Mouse (Mus musculus): ENCODE measurements around the gene Helq. TPM values are rescaled to one million over a fixed set of nuclear protein-coding genes. Genes with fewer than 3 reads are reported as not detected.

The Helq gene
- 1 to 10 TPM; 4.6 to 6.7 (median 5.9) TPM for total RNA-seq (2022)

DNA sequence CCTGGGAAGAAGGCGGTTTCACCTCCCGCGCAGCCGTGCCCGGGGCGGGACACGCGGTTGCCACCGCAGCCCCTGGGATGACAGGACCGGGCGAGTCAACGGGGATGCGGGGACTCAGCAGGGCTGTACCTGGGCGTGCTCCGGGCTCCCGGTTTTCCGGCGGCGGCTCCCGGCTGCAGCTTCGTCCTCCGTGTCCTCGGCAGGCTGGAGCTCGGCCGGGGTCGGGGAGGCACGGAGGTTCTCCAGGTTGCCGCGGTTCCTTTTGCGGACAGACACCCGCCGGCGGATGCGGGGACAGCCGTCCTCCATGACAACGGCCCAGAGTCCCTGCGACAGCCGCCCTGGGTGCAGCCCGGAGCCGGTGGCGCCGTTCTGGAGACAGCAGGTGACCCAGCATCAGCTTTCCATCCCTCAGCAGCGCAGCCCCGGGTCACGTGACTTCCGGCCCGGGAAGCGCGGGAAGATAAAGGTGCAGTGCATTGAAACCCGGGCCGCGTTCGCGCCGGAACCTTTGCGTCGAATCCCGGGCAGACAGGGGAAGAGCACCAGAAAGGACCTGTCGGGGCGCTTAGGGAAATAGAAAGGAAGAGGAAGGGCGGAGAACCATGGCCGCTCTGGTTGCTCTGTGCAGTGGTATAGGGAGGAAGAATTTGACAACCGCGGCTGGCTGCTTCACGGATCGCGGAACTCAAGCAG, at the start of gene Helq, which contains the start of gene Mrps18c:
Helq (minus strand) TSS at position 434 of the 696 bp plus-strand sequence.
Mrps18c (plus strand) TSS at position 463 of the 696 bp plus-strand sequence.
- DNase-seq (ENCODE audit: low spot score in 2 of 2) = peak; percentile 81 to 83

DNA sequence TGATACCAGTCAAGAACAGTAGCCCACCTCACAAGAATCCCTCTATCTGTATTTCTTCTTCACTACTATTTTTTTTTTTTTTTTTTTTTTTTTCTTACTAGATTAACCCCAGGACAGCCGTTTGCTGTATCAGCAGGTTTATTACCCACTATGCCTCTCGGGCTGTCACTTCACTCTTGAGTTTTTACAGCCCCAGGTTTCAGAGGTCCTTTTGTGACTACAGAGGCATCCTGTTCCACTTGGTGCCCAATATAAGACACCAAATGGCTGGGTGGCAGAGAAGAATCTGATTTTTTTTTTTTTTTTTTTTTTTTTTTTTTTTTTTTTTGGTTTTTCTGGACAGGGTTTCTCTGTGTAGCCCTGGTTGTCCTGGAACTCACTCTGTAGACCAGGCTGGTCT, 48.7 kb upstream of the Helq start:
- DNase-seq (ENCODE audit: low spot score in 2 of 2) = no peak

DNA sequence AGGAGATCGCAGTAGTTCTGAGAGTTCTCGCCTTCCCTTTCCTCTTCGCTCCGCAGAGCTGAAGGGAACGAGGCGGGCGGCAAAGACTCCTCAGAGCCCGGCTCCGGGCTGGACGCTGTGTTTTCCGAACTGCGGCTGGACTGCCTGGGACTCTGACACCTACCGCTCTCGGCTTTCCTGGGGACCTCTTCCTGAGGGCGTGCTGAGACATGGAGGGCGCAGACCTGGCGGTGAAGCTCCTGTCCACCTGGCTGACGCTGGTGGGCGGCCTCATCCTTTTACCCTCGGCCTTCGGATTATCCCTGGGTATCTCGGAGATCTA, 48.2 kb upstream of the Helq start:
- no peak for DNase-seq (ENCODE audit: low spot score in 2 of 2)

DNA sequence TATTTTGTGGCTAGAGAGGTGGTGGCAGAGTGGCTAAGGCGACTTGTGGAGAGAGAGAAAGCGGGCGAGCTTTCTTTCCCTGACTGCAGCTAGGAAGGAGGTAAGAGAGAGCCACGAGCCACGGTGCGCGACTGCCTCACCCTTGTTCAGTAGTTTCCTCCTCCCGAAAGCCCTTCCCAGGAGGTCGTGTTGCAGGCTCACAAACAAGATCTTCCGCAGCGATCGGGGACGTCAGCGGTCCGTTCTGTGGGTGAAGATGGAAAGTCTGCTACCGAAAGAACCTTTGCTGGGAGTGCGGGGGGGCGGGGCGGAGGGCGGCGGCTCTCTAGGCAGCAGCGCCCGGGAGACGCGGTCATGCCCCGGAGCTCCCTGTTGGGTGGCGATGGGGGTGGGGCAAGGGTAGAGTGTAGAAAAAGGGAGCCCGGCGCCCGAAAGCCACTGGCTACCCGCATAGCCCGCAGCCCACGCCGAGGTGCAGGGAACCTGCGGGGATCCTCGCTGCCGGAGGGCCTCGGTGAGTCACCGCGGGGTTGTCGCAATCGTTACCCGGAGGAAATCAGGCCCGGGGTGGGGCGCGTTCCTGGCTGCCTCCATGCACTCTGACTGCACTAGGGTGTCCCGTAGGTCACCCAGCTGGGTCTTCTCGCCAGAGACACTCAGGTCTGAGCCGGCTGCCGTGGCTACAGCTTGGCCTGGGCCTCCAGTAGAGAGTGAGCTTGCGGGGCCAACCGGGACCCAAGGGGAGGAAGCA, 47.6 kb upstream of the Helq start:
- peak; percentile 61 to 67 for DNase-seq (ENCODE audit: low spot score in 2 of 2)

DNA sequence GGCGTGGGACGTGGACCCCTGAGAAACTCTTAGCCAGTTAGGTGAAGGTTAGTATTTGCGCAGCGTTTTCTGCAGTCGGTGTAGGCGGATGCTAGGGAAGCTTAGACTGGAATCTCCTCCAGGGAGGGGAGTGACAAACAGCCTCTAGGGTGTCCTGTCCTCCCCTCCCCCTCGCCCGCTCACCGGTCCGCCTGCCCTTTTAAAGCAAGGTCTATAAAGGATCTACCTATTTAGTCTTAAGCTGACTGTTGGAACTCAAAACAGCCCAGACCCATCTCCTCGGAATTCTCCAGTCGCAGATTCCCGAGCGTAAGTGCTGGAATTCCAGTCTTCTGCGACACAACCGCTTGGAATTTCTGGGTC, 47.1 kb upstream of the Helq start, which contains the start of gene Gpat3:
Gpat3 (plus strand) TSS at position 229 of the 363 bp plus-strand sequence.
- peak; percentile 20 to 24 for DNase-seq (ENCODE audit: low spot score in 2 of 2)

DNA sequence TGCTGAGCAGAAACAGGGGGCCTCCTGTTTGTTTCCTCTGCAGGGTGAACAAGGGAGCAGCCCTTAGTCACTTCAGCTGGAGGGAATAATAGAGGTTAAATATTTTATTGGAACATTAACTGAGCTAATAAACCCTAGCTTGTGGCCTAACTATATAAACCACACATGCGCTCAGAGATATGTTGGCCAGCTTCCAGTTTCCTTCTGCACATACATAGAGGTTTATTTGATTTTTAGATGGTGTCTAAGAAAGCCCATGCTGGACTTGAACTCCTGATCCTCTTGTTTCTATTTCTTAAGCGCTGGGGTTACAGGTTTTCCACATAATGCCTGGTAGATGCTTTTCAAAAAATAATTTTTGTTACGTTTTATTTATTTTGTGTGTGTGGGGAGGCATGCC, 46.1 kb upstream of the Helq start:
- DNase-seq (ENCODE audit: low spot score in 2 of 2) = no peak

DNA sequence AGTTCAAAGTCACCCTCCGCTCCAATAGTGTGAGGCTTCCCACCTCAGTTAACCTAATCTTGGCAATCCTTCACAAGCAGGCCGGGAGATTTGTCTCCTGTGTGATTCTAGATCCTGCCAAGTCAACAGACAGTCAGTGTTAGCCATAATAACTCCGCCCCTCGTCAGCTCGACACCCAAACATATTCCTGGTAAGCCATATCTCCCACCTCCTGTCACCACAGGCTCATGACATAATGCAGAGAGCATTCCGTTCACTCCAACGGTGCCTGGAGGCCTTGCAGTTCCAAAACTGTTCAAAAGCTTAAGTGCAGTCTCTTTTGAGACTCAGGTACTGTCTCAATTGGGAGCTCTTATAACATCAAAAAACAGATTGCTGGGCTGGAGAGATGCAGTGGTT, 39.5 kb upstream of the Helq start:
- no peak for DNase-seq (ENCODE audit: low spot score in 2 of 2)

DNA sequence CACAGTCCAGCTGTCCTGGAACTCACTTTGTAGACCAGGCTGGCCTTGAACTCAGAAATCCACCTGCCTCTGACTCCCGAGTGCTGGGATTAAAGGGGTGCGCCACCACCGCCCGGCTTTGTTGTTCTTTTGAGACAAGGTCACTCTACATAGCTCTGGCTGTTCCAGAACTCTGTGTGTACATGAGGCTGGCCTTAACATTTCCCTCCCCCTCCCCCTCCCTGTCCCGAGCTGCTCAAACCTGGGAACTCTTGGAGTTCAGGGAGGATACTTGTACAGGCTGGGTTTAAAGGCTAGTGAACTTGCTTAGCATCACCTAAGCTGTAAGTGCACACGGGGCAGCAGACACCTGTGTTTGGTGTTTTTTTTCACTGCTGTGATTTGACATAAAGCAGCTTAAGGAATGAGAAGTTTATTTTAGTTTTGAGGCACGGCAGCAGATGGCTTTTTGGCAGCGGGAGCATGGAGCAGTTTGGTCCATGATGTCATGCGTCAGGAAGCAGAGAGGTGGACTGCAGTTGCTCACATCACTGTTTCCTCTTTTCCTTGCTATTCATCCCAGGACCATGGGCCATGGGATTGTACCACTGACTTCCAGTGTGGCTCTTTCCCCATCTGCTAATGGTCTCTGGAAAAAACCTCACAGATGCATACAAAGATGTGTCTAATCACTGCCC, 37.6 kb upstream of the Helq start:
- DNase-seq (ENCODE audit: low spot score in 2 of 2) = no peak

DNA sequence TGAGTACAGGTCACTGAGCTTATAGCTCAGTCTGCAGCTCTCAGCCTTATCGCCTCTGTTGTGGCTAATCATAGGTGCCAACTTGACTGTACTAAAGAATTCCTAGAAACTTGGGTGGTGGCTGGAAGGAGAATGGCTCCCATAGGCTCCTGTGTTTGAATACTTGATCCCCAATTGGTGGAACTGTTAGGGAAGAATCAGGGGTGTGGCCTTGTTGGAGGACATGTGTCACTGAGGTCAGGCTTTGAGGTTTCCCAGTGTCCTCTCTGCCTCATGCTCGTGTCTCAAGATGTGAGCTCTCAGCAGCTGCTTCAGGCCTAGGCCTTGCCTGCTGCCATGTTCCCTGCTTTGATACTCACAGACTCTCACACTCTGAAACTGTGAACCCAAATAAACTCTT, 35.4 kb upstream of the Helq start:
- DNase-seq (ENCODE audit: low spot score in 2 of 2) = no peak

DNA sequence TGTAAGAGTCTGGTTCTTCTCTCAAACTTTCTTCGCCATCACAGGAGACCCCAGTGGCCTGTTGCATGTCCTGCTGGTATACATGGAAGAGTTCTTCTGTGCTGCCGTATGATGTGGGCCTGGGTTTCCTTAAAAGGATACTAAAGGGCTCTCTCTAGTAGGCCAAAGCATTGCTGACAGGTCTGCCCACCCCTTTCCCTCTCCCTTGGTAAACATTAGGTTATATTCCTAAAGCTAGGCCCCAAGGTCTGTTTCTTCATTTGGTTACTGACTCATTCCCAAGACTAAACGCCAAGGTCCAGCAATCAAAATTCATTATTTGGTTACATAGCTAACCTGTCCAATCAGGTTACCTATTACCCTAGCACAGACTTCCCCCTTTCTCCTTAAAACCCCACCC, 34.3 kb upstream of the Helq start:
- DNase-seq (ENCODE audit: low spot score in 2 of 2) = no peak

DNA sequence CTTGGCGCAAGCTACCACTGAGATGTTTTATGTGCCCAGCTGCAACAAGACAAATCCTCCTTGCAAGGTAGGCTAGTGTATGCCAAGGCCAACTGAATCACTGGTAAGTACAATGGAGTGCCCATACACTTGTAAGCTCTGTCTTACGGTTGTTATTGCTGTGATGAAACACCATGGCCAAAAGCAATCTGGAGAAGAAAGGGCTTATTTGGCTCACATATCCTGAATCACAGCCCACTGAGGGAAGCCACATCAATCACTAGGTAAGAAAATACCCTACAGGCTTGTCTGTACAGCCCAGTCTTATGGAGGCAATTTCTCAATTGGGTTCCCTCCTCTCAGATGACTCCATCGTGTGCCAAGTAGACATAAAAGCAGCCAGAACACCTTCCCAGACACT, 30.3 kb upstream of the Helq start:
- no peak for DNase-seq (ENCODE audit: low spot score in 2 of 2)

DNA sequence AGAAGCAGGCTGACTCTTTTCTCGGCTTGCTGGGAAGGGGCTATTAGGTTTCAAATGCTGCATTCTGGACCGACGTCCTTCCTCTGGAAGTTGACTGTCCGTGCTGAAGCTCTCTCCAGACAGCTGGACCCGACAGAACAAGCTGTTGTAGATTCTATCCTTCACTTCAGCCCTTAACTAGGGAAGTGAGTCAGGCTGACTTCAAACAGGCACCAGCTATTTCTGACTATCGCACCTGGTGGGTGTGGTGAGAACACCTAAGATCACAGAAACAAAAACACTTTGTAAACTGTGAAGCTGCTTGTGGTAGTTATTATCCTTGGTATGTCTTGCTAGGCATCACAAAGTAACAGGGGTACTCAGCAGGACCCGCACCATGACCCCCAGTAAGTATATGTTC, 28.1 kb upstream of the Helq start:
- no peak for DNase-seq (ENCODE audit: low spot score in 2 of 2)

DNA sequence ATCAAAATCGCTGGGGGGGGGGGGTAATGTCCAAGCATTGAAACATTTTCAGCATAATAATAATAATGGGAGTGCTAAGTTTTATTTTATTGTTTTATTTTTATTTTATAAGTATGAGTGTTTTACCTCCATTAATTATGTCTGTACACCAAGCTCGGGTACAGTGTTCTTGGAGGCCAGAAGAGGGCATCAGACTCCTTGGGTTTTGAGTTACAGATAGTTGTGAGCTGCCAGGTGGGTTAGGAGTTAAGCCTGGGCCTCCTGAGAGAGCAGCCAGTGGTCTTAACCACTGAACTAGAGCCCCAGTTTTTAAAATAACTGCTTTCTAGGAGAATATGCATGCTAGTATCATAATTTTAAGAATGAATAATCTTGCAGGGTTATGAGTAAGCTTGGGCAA, 27.6 kb upstream of the Helq start:
- no peak for DNase-seq (ENCODE audit: low spot score in 2 of 2)

DNA sequence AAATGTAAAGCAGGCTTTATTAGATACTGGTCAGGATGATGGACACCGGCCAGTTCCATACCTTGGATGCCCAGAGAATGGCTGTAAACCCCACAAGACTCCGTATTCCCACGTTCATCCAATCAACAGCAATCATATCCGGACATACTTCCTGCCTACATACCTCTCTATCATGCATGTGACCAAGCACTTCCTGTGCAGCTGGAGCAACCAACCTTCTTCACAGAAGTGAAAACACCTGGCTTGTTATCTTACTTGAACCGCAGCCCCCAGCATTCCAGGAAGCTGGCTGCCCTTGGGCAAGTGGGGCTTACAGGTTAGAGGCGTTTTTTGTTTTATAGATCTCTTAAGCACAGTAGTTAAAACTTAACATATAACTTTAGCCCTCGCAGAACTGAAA, 24.4 kb upstream of the Helq start:
- DNase-seq (ENCODE audit: low spot score in 2 of 2) = no peak

DNA sequence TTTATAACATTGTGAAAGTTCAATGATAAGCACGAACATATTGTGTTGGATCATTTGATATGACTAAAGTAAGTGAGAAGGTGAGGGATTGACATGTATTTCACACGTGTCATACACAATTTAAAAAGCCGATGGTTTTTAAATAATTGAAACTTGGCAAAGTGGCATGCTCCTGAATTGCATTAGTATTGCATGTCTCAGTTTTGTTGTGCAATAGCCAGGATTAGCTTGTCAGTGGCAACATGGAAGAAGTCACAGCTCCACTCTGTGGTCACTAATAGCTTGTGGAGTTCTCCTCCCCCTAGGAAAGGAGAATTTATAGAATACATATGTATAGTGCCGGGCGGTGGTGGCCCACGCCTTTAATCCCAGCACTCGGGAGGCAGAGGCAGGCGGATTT, 23.0 kb upstream of the Helq start:
- no peak for DNase-seq (ENCODE audit: low spot score in 2 of 2)

DNA sequence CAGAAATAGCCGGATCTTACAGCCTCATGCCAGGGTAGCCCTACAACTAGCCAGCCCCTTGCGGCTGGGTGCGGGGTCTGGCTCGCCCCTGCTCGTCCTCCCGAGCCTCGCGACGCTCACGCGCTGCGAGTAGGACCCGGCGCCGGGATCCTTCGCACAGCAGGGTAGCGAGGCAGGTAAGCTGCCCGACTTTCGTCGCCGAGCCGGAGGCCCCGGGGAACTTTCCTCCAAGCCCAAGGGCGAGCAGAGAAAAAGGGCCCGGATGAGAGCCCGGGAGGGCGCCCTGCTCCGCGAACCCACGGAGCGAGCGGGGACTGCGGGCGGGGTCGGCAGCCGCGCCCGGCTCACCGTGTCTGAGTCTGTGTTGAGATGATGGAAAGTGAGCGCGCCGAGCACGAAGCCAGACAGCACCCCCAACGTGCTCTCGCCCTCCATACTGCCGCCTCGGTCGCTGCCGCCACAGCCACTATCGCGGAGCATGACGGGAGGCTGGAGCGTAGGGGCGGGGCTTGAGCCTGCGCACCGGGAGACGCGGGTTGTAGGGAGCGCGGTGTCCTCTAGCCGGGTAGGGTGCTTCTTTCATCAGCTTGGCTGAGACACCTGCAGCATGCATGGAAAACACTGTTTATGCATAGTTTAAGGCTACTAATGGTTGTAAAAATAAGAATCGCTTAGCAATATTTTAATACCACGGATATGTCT, 22.2 kb upstream of the Helq start, which contains the start of gene Abraxas1:
Abraxas1 (minus strand) TSS at position 483 of the 702 bp plus-strand sequence.
- peak; percentile 66 to 69 for DNase-seq (ENCODE audit: low spot score in 2 of 2)

DNA sequence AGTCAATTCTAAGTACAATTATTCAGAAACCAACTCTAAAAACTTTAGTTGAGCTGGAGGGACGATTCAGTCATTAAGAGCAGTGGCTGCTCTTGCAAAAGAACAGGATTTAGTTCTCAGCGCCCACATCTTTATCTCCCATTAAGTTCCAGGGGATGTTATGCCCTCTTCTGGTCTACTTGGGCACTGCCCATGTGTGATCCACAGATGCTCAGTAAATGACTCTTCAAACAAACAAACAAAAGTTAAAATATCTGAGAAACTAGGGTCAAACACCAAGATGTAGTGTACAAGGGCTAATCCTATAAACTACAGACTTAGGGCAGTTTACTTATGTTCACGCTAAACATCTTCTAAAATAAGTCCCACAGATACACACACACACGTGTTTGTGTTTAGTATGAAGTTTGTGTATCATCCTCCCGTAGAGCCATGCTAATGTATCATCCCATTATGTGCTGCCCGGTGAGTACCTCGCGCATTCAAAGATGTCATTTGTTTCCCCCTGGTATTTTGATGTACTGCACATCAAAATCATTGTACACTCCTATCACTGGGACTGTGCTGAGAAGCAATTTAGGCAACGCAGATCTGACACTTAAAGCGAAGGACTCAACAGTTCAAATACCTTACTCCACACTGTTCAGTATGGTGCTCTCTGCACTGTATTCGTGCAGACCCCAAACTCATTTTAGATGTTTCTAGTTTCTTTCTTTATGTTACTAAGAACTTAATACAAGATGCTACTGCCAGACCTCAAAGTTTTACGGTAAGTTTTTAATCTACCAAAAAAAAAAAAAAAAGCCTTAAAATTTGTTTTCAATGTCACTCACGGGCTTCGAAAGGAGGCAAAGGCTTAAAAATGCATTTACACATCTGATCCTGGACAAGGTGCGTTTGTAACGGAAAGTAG, 21.4 kb upstream of the Helq start:
- no peak for DNase-seq (ENCODE audit: low spot score in 2 of 2)

DNA sequence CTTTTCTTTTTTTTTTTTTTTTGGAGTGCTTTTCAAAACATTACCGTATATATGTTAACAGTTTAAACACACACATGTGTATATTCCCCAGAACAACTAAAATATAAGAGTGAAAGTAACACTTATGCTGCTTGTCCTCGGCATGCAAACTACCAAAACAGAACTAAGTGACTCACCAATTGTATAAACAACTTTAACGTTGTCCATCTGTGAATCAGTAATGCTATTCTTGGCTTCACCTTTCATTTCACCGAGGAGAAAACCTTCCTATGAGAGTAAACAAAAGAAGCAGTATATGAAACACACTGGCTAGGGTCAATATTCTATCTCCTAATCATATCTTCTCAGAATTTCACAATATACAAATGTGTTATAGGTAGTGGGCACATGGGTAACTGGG, 19.9 kb upstream of the Helq start:
- DNase-seq (ENCODE audit: low spot score in 2 of 2) = no peak

DNA sequence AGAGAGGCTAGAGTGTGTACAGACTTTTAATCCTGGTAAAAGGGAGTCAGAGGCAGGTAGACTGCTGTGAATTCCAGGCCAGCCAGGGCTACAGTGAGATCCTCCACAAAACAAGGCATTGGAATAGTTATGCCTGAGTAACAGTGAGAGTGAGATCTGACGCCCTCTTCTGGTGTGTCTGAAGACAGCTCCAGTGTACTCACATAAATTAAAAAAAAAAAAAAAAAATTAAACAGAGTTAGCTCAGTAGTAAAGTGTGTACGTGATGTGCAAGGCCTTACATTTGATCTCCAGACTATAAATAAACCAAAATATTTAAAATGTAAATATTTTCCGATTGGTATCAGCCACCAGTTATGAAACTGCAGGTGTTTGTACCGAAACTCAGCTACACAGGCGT, 4.3 kb downstream of the Helq start:
- no peak for DNase-seq (ENCODE audit: low spot score in 2 of 2)

DNA sequence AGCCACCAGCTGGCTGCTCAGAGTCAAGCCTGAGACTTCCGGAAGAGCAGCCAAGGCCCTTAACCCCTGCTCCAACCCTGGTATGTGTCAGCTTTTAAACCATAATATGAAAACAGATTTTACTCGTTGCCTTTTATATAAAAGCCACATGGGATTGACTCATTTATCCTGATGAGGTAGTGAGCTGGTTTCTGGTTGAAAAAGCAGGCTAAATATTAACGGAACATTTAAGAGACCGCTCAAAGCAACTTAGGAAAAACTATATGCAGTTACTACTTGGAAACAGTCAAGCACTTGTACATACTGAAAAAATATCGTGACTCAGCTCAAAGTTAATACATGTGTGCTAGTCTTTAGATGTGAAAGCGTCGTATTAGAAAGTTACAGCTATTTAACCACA, 6.1 kb downstream of the Helq start:
- DNase-seq (ENCODE audit: low spot score in 2 of 2) = no peak

DNA sequence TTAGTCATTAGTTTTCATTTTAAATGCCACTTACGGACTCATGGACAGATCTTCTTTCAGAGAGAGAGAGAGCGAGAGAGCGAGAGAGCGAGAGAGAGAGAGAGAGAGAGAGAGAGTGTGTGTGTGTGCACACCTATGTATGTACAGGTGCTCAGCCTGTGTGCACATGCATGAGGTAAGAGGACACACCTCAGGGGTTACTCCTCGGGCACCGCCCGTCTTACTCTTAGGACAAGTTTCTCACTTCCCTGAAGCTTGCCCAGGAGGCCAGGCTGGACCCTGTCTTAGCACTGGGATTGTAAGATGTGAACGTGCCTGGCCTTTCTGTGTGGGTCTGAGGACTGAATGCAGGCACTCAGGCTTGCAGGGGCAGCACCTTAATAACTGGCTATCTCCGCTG, 10.9 kb downstream of the Helq start:
- no peak for DNase-seq (ENCODE audit: low spot score in 2 of 2)
